Mouse (Mus musculus) ES-E14 (cell line): ENCODE data around the gene Tmem265.

Experiments used
- MAFK ChIP-seq: IDR thresholded peaks from 2 replicates; pipeline ENCODE4 v1.6.1; 2014; ENCODE audit warnings: mild to moderate bottlenecking, low read depth, low read length, inconsistent platforms; ENCODE audit not compliant: insufficient read depth
- ZC3H11A ChIP-seq: IDR thresholded peaks from 2 replicates; pipeline ENCODE4 v1.6.1; 2012; ENCODE audit warnings: low read depth, mild to moderate bottlenecking, inconsistent platforms, low read length, borderline replicate concordance

- no peak for TF ChIP-seq MAFK
- TF ChIP-seq ZC3H11A: no peak
Observed at GRCm38 (mm10) chr7:127513016-127513390, 48.2 kb upstream of the Tmem265 start.
